Mouse (Mus musculus) ES-CJ7 (cell line): ENCODE data around the gene S100a8.
A peak's percentile ranks its signal among the peaks of the same experiment; 100 is the strongest.

ENCODE experiments used
- DNase-seq: peaks from one replicate; pipeline ENCODE4 v3.0.0; 2011; ENCODE audit warnings: low read depth, low spot score

Gene S100a8

GRCm38 (mm10) chr3:90668846-90669245, at the start of gene S100a8:
TSS of gene S100a8 (plus strand) at chr3:90668978.
- DNase-seq = no peak

- no peak for DNase-seq
Observed at GRCm38 (mm10) chr3:90621552-90621951, 47.2 kb upstream of the S100a8 start.

- DNase-seq = no peak
Observed at GRCm38 (mm10) chr3:90623435-90624071, 45.2 kb upstream of the S100a8 start.

GRCm38 (mm10) chr3:90625496-90625895, 43.3 kb upstream of the S100a8 start:
- DNase-seq = no peak

DNA sequence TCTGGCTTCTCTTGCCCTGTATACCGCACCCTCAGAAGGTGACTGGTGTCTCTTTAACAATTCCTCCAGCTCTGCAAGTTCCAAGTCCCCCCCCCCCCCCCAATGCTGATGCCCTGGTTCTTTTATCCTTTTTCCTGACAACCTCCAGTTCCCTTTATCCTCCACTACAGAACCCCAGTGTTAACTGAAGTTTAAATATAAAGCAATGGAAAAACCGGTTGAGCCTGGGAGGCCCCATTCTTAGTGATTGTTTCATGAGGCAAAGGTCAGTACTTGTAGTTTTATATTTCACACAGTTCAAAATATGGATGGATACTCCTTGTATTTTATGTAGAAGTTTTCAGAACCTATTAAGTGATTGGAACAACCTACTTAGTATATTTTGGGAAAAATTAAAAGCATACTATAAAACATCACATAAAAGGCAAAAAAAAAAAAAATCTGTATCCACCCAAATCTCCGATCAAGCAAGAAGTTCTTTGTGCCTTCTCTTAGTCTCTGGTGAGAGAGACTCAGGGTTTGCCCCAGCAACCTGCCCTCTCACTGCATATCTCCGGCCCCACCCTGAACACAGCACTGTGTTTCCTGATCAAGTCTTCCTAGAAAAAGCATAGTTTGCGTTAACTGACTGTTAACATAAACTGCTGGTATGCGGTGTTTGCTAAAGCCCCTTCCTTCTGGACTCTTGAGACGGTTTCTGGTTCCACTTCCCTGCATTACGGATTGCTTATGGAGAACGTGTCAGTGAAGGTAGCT, 42.3 kb upstream of the S100a8 start:
- DNase-seq = no peak

DNA sequence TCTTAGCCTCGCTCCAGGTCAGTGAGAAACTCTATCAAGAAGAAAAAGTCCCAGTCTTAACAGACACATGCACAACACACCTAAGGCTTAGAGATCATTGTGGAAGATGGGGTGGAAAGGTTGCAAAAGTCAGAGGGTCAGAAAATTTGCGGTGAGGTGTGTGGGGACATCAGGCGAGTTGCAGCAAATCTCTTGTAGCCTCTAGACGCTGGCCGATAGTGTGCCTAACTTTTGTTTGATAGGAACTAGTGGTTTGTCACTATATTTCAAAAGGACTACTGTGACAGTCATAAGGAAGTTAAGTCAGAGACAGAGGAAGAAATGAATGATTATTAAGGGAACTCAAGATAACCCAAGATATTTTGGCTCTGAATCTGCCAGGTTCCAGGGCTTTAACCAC, 41.4 kb upstream of the S100a8 start:
- no peak for DNase-seq

DNA sequence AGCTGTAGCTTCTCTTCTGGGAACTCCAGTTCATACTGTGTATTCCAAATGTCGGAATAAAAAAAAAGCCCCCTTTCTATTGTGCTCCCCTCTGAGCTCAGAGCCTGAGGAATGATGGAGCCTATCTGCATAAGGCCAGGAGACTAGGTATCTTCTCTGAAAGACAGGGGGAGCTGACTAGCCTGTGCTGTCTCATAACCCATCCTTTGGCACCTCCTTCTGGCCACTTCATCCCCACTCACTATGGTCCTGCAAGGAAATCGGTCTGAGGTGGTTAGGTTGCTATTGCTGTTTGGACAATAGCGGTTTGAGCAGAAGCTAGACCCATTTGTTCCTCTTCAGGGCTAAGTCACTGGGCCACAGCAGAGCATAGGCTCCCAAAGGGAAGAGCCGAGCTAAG, 41.0 kb upstream of the S100a8 start:
- no peak for DNase-seq

DNA sequence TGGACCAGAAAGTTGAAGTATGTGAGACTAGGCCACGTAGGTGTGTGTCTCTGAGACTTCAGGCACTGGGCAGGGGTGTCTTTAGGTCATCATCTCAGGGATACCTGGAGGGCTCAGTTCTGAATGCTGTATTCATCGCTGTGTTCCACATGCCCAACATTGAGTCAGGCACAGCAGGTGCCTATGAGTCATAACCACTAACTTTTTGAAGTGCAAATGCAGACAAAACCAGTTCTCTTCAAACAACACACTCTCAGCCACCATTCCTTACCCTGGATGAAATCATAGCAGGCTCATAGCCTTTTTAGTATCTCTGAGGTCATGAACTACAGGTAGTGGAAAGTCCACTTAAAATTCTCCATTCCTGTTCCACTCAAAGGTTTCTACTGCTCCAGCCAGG, 39.5 kb upstream of the S100a8 start:
- DNase-seq = no peak

DNA sequence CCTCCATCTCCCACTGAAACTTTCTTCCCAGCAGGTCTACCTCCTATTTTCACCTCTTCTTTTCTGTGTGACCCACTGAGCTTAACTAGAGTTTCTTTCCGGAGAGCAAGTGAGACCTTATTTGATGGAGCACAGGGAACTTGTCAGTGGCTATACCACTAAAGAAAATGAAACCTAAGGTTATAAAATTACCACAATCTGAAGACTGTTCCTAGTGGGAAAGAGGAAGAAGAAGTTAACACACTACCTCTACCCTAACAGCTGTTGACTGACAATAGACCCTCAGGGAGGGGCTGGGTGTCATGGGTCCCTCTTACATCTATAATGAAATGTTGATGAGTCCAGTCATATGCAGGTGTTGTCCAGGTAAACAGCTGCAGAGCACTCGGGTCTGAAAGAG, 36.8 kb upstream of the S100a8 start:
- DNase-seq = no peak

DNA sequence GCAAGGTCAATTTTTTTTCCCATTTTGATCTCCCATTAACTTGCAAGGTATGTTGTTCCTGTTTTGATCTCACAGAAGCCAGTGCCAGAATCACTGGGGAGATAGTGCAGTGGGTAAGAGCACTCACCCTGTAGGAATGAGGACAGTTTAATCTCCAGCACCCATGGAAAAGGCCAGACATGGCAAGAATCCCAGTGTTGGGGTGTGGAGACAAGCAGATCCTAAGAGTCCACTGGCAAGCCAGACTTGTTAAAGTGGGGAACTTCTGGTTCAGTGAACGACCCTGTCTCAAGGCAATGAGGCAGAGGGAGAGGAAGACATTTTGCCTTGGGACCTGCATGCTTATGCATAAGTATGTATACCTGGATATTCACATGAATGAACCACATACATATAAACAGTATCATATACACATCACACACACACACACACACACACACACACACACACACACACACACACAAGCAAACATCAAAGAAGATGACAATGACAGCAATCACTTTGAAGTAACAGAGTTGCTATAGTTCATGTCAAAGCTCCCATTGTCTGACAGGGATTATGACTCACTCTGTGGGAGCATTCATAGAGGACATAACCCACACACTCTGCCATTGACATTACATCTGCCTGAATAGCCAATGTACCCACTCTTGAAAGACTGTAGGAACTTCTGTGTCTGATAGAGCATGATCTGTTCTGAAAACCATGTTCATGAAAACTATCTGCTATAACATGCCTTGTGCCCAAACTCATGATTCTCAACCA, 30.1 kb upstream of the S100a8 start:
- DNase-seq = no peak

DNA sequence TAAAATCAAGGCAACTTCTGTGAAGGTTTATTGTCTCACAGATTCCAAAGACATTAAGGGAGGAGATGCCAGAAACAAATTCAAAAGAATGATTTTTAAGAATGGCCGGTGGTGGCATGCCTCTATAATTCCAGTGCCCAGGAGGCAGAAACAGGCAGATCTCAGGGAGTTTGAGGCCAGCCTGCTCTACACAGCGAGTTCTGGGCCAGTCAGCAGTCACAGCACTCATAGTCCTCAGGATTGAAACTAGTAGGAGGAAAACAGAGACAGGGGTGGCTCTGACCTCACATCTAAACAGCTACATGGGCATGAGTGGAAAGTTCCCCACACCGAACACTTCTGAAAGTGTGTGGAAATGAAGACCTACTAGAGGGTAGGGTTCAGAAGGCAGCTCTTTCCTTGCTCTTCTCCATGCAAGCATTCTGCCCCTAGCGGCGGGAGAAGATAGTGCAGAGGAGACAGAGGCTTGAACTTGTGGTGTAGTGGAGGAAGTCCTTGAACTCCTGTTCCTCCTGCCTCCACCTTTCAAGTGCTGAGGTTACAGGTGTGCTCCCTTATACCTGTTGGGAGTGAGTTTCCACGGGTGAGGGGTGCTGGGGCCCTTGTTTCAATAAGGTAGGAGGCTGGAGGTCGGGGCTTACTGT, 29.1 kb upstream of the S100a8 start:
- DNase-seq = peak; percentile 77

DNA sequence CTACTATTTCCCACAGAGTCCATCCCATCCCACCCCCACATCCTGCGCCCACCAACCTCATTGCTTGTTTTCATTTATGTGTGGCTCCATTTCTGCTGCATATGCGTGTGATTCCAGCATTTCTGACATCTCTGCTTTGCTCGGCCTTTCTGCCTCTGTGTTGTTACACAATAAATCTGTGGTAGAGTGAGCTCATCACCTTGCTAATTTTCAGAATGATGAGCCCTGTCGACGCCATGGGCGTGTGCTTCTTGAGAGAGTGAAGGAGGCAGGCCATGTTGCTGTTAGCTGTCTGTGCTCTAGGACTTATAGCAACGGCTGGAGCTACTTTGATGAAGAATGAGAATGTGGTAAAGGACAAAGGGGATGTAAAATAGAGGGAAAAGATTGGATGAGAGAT, 27.8 kb upstream of the S100a8 start:
- no peak for DNase-seq

GRCm38 (mm10) chr3:90644220-90644619, 24.6 kb upstream of the S100a8 start:
- peak; percentile 44 for DNase-seq

- DNase-seq = no peak
Observed at GRCm38 (mm10) chr3:90647291-90647690, 21.5 kb upstream of the S100a8 start.

DNA sequence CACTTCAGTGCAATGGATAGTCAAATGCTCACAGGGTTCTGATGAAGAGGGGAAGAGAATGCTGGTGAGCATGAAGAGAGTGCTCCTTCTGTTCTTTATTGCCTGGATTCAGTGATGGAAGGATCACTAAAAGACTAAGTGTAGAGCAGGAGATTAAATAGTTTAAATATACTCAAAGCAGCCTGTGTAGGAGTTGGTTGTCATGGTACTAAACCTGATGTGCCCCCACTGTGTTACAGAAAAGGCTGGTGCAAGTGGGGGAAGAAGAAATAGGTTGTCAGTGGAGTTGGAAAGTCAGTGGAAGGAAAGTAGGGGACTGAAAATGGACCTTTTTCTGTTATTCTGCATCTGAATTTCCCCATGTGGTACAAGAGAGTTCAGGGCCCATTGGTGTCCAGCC, 19.8 kb upstream of the S100a8 start:
- no peak for DNase-seq

DNA sequence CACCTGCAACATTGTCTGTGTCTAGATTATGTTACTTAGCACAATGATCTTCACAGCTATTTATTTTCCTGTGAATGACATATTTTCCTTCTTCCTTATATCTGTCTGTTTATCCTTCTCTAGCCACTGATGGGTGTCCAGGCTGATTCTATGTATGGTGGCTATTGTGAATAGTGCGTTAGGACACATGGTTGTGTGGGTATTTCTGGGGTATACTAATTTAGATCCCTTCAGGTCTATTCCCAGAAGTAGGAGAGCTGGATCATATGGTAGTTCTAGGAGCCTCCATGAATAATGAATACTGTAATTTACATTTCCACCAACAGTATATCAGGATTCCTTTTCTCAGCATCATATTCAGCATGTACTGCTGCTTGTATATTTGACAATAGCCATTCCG, 18.9 kb upstream of the S100a8 start:
- DNase-seq = no peak

DNA sequence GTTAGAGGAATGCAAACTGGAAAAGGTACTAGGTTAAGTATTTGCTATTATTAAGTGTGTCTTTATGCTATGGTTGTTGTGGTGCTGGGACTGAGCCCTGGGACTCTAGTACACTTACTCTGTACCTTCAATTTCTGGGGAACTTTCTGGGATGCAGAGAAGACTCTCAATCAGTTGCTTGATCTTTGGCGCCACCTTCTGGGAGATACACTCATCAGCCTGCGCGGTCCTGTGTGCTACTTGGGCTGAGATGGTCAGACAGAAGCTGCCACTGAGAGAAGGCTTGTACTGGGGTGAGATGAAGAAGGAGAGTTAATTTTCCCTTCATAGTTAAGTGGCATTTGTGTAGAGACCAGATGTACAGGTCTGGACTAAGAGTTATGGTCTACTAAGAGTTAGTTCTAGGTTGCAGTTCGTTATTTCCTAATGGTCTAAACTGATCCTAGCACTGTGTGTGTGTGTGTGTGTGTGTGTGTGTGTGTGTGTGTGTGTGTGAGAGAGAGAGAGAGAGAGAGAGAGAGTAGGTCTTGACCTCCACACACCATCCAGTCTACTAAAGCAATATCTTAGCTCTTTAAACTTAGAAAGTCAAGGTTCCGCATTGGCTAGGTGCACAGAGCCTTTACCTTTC, 15.8 kb upstream of the S100a8 start:
- peak; percentile 69 for DNase-seq

DNA sequence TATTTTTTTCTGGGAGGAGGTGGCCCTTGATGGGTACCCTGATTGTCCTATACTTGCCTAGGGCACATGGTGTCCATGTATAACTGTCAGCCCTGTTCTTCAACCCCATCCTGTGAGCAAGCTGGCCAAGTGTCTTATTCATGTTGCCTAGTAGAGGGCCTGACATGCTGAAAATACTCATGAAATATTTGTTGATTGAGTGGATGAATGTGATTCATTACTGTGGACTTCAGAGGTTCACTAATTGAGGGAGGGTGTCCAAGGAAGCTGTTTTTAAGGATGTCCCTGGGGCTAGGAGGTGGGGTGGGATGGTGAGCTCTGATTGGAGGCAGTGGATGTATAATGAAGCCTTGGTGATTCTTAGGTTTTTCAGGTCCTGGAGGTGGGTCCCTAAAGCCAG, 15.1 kb upstream of the S100a8 start, which contains the start of gene S100a7a:
TSS of gene S100a7a (plus strand) at position 301 of the 400 bp plus-strand sequence.
- no peak for DNase-seq

- peak; percentile 48 for DNase-seq
Observed at GRCm38 (mm10) chr3:90657405-90657804, 11.4 kb upstream of the S100a8 start.

DNA sequence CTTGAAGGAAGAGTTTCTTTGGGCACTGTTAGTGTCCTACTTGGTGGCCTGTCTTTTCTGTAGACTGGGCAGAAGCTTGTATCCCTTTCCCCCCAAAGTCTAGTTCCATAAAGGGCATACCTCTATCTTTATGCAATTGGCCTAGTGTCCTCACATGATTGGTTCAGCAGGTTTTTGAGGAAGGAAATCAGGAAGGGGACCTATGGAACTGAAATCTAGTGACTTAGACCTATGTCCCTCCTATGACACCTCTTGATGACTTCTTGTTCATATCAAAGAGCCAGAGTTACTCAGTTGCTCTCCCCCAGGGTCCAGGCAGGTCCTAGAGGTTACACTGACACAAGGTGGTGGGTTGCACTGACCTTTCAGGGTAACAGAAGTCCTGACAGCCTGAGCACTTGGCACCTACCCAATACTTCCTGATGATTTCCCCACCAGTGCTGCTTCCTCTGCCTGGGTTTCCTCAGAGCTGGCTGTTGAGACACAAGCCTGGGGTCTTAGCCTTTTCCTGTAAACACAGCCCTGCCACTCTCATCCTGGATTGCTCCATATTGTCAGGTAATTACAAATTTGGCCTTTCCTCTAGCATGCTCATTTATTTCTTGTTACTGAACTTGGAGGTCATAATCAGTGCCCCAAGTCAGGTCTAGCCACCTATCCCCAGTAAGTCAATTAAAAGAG, 9.3 kb upstream of the S100a8 start:
- DNase-seq = no peak

GRCm38 (mm10) chr3:90664219-90664618, 4.6 kb upstream of the S100a8 start:
- peak; percentile 63 for DNase-seq
